Mouse (Mus musculus) central nervous system, embryonic 14 days (tissue): ENCODE measurements around the gene AC153137.1. TPM values are rescaled to one million over a fixed set of nuclear protein-coding genes. Genes with fewer than 3 reads are reported as not detected.

Experiments
- polyA plus RNA-seq: library from polyadenylated mRNA; depleted of rRNA; stranded (reverse); fragments of >200 nt; gene quantifications from 2 replicates; pipeline ENCODE4 v1.2.3, GENCODE M21; 2012; rRNA removed

Gene AC153137.1
- not detected in 2 replicates for polyA plus RNA-seq

GRCm38 (mm10) chr1:30977868-30978267 is at the start of gene AC153137.1:
AC153137.1 (minus strand) TSS chr1:30977968.

Other genes starting within 250 kb of the AC153137.1 start
- 56.2 and 57.0 TPM in 2 replicates for gene Phf3, start 104.0 kb downstream of the AC153137.1 start, polyA plus RNA-seq
- 0.04 TPM in 1 of 2 replicates, not detected in the other for gene Lgsn, start 198.4 kb upstream of the AC153137.1 start, polyA plus RNA-seq
- gene 4931428L18Rik, start 244.7 kb upstream of the AC153137.1 start, polyA plus RNA-seq: not detected in 2 replicates
- gene Pih1d3, start 244.9 kb upstream of the AC153137.1 start, polyA plus RNA-seq: not detected in 2 replicates